In genomic region chr3:27189320-27190261, GRCm38 (mm10) we compare ENCODE assay signal across 10 mouse cellular contexts. TPM values are rescaled to one million over a fixed set of nuclear protein-coding genes. Genes with fewer than 3 reads are reported as not detected.
DNase-seq lines count a peak whose midpoint lies in the region; ATAC-seq lines count a peak whose summit lies in the region.
"Had no signal": no experiment of that assay in that cellular context is flagged by ENCODE, and none has a peak within 500 bp of the region (broad histone marks: within the 10 kb centered on the region; RNA-seq: fewer than 3 reads in every experiment).

No protein-coding gene starts in this region.

- no peak overlapping the region for H3K9ac ChIP-seq in heart, embryonic 11.5 days (ENCODE audit: low read depth, low read length)
- H3K9ac ChIP-seq in kidney, embryonic 15.5 days, result no peak overlapping the region
- H3K9ac ChIP-seq in liver, embryonic 16.5 days (ENCODE audit: low read depth, low read length), result no peak overlapping the region
- H3K9ac ChIP-seq: midbrain, embryonic 12.5 days had no signal

- H3K27me3 ChIP-seq in heart, embryonic 11.5 days (ENCODE audit: control insufficient read depth, insufficient read depth, low read length), result no peaks in the 10 kb centered on the region
- H3K27me3 ChIP-seq in kidney, embryonic 15.5 days, result no peaks in the 10 kb centered on the region
- no peaks in the 10 kb centered on the region for H3K27me3 ChIP-seq in liver, embryonic 16.5 days (ENCODE audit: control insufficient read depth, insufficient read depth, low read depth, low read length)
- H3K27me3 ChIP-seq: CH12.LX; midbrain, embryonic 12.5 days had no signal

- H3K27ac ChIP-seq in heart, embryonic 11.5 days (ENCODE audit: low read depth, low read length), result no peak overlapping the region
- peak overlapping the region; percentile 28 for H3K27ac ChIP-seq in kidney, embryonic 15.5 days
- H3K27ac ChIP-seq in liver, embryonic 16.5 days (ENCODE audit: low read length), result no peak overlapping the region
- H3K27ac ChIP-seq: midbrain, embryonic 12.5 days had no signal

- H3K36me3 ChIP-seq in heart, embryonic 11.5 days (ENCODE audit: control insufficient read depth, insufficient read depth, low read length), result no peaks in the 10 kb centered on the region
- H3K36me3 ChIP-seq in kidney, embryonic 15.5 days, result no peaks in the 10 kb centered on the region
- no peaks in the 10 kb centered on the region for H3K36me3 ChIP-seq in liver, embryonic 16.5 days (ENCODE audit: control insufficient read depth, insufficient read depth)
- H3K36me3 ChIP-seq: midbrain, embryonic 12.5 days had no signal

- no peaks in the 10 kb centered on the region for H3K9me3 ChIP-seq in heart, embryonic 11.5 days (replicated peaks; ENCODE audit: control insufficient read depth, low read length)
- no peaks in the 10 kb centered on the region for H3K9me3 ChIP-seq in kidney, embryonic 15.5 days (replicated peaks)
- H3K9me3 ChIP-seq in liver, embryonic 16.5 days (replicated peaks; ENCODE audit: control insufficient read depth, low read length), result no peaks in the 10 kb centered on the region
- H3K9me3 ChIP-seq: midbrain, embryonic 12.5 days had no signal

- H3K4me1 ChIP-seq in heart, embryonic 11.5 days (ENCODE audit: control insufficient read depth, insufficient read depth, low read length), result peaks cover 19% of the 10 kb centered on the region
- H3K4me1 ChIP-seq in kidney, embryonic 15.5 days, result peaks cover 14% of the 10 kb centered on the region
- H3K4me1 ChIP-seq in liver, embryonic 16.5 days (ENCODE audit: control insufficient read depth, low read depth, low read length), result peaks cover 12% of the 10 kb centered on the region

- ATAC-seq in heart, embryonic 11.5 days (replicated peaks; ENCODE audit: insufficient number of reproducible peaks, low FRiP score, low TSS enrichment), result no peak
- no peak for ATAC-seq in kidney, embryonic 15.5 days (replicated peaks; ENCODE audit: low FRiP score)
- peak; percentile 46 for ATAC-seq in liver, embryonic 16.5 days (ENCODE audit: low read depth)

- DNase-seq in heart, adult 11 months, result peak; percentile 97
- DNase-seq in adrenal gland, adult 8-10 months, result peak; percentile 84
- DNase-seq in frontal cortex, postnatal 14 days (ENCODE audit: low spot score in 2 of 2), result peak; percentile 67 to 76
- peak; percentile 92 to 93 for DNase-seq in right cerebral cortex, postnatal 10 days (ENCODE audit: low spot score in 2 of 2)
- DNase-seq in spleen, adult 18-20 months, result no peak

- no peak overlapping the region for H3K4me3 ChIP-seq in heart, embryonic 11.5 days (ENCODE audit: low read depth, low read length)
- no peak overlapping the region for H3K4me3 ChIP-seq in kidney, embryonic 15.5 days (replicated peaks)
- no peak overlapping the region for H3K4me3 ChIP-seq in liver, embryonic 16.5 days (ENCODE audit: low read depth, low read length)
- H3K4me3 ChIP-seq: midbrain, embryonic 12.5 days had no signal

- H3K4me2 ChIP-seq in heart, embryonic 11.5 days, result no peak overlapping the region
- no peak overlapping the region for H3K4me2 ChIP-seq in kidney, embryonic 15.5 days
- H3K4me2 ChIP-seq in liver, embryonic 16.5 days (ENCODE audit: low read depth, low read length), result no peak overlapping the region
- H3K4me2 ChIP-seq: midbrain, embryonic 12.5 days had no signal

- 72% methylated on average over 14 of the region's 14 CpGs for WGBS in heart, embryonic 11.5 days (ENCODE audit: insufficient replicate concordance)
- whole genome bisulfite sequencing in kidney, embryonic 15.5 days, result 65% methylated on average over 14 of the region's 14 CpGs
- 62% methylated on average over 14 of the region's 14 CpGs for whole genome bisulfite sequencing in liver, embryonic 16.5 days (ENCODE audit: insufficient replicate concordance)

RNA-seq across cellular contexts. Expression of gene Nceh1, which starts 6.8 kb away (rescaled TPM):
- polyA plus RNA-seq in heart, embryonic 11.5 days (2014; fragmentation: Nextera tagmentation; extraction: Ambion mirVana), result 11.4 and 12.6 TPM in 2 replicates
- 100 to 1,000 TPM; 153 to 311 (median 234) TPM for total RNA-seq in adrenal gland, adult 8-10 months (2022)
- polyA plus RNA-seq in kidney, embryonic 15.5 days (2015; fragmentation: Nextera tagmentation; extraction: Ambion mirVana), result 15.8 and 16.3 TPM in 2 replicates
- 6.1 and 7.2 TPM in 2 replicates for polyA plus RNA-seq in liver, embryonic 16.5 days (2015; fragmentation: Nextera tagmentation; extraction: Ambion mirVana)

RNA-seq across cellular contexts. Expression of gene Ect2, which starts 35.9 kb away (rescaled TPM):
- polyA plus RNA-seq in heart, embryonic 11.5 days (2014; fragmentation: Nextera tagmentation; extraction: Ambion mirVana), result 55.9 and 61.0 TPM in 2 replicates
- 1 to 10 TPM; 2.6 to 7.0 (median 3.0) TPM for total RNA-seq in adrenal gland, adult 8-10 months (2022)
- 60.9 and 66.7 TPM in 2 replicates for polyA plus RNA-seq in kidney, embryonic 15.5 days (2015; fragmentation: Nextera tagmentation; extraction: Ambion mirVana)
- 37.1 and 40.7 TPM in 2 replicates for polyA plus RNA-seq in liver, embryonic 16.5 days (2015; fragmentation: Nextera tagmentation; extraction: Ambion mirVana)

Comparison
In these comparisons a context has a peak if more than half of its experiments do, and no peak if none do; other contexts are left out.
1. DNase-seq: peak in heart, adult 11 months (single experiment), adrenal gland, adult 8-10 months (single experiment), frontal cortex, postnatal 14 days (2 of 2) and right cerebral cortex, postnatal 10 days (2 of 2); none in spleen, adult 18-20 months (0 of 2).